Mouse (Mus musculus) layer of hippocampus, postnatal 10 days (tissue): ENCODE results near the gene Ddx23. TPM values are rescaled to one million over a fixed set of nuclear protein-coding genes. Genes with fewer than 3 reads are reported as not detected.

Experiments used
- DNase-seq, 2 experiments: peaks; one replicate each; pipeline ENCODE4 v3.0.0; 2021; ENCODE audit warnings: low spot score in 2 of 2
- total RNA-seq, 2 experiments: library from RNA; stranded (reverse); gene quantifications; 2 replicates each; pipeline ENCODE4 v1.2.3; 2021

The Ddx23 gene
- total RNA-seq, 2 experiments from 2014 or later: 78.3 to 81.4 TPM

- peak; percentile 33 to 37 for DNase-seq
Measured at GRCm38 (mm10) chr15:98608784-98609250, 53.9 kb downstream of the Ddx23 start.

GRCm38 (mm10) chr15:98608058-98608783 lies 54.5 kb downstream of the Ddx23 start:
- DNase-seq: no peak

- no peak for DNase-seq
Measured at GRCm38 (mm10) chr15:98607557-98607956, 55.1 kb downstream of the Ddx23 start.

DNA sequence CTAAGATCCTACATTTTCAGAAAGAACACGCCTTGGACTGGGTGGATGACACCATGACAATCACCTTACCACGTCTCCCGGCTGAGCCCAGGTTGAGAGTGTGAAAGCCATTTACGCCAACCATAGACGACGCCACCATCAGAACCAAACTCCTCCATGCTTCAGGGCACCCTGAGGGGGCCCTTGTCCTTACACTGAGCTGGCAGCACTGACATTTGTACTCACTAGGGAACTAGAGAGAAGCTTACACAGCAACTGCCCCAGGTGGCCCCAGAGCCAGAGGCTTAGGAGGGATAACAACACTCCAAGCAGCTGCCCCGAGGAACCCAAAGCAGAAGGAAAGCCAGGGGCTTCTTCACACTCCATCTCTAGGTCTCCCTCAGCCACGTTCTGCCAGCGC lies 56.0 kb downstream of the Ddx23 start:
- no peak for DNase-seq

- DNase-seq: no peak
Measured at GRCm38 (mm10) chr15:98606051-98606536, 56.6 kb downstream of the Ddx23 start.

DNA sequence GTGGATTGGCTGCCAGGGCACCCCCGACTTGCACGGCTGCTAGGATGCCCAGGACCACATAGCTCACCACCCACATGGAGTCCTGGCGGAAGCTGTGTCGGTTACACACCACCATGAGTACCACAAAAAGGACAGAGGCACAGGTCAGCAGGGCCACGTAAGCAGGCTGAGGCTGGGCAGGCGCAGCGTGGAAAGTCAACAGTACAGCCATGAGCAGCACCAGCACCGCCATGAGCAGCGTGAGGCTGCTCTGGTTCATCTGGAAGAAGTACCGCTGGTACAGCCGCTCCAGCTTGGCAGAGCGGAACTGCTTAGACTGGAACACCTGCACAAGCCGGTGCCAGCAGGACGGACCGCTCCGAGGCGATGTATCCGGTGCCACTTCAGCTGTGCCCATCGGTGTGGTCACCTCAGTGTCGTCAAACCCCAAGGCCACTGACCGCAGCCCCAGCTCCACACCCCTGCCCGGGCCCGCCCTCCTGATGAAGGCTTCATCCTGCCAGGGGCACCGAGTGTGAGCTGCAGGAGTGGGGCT lies 58.6 kb downstream of the Ddx23 start:
- DNase-seq: no peak

GRCm38 (mm10) chr15:98602921-98603458 lies 59.7 kb downstream of the Ddx23 start:
- no peak for DNase-seq

DNA sequence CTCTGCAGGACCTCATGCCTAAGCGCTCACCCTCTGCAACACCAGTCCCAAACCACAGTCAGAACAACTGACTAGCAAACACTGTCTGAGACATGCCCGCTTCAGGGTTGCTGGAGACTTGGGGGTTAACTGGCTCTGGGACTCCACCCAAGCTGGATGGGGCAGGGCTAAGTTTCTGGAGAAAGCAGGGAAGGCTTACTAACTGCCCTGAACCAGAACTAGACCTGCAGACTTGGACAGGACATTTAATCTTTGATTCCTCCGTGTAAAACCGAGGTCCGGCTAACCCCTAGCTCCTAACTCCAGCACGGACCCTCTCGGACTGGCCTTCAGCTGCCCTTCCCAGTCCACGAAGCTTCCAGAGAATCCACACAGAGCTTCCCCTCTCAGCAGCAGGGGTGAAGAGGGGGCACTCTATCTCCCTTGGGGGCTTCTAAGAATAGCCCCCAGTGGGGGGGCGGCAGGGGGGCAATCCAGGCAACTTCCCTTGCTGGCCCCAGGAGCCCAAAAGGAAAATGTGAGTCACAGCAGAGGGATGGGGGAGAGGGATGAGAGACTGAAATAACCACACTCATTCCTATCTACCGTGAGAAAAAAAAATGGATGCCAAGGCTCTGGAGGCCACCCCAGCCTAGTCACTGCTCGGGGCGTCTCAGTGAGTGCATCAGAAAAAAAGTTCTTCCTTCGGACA lies 60.4 kb downstream of the Ddx23 start:
- no peak for DNase-seq

GRCm38 (mm10) chr15:98601832-98602190 lies 60.9 kb downstream of the Ddx23 start:
- no peak for DNase-seq

- DNase-seq: no peak
Measured at GRCm38 (mm10) chr15:98600036-98600709, 62.5 kb downstream of the Ddx23 start.

GRCm38 (mm10) chr15:98596609-98597008 lies 66.1 kb downstream of the Ddx23 start:
- DNase-seq: no peak

Other genes with a start within 250 kb of the Ddx23 start
- gene Olfr282, start 231.7 kb downstream of the Ddx23 start, total RNA-seq: not detected
- not detected for gene Olfr281, start 210.3 kb downstream of the Ddx23 start, total RNA-seq
- gene OR5BS1P, start 193.0 kb downstream of the Ddx23 start, total RNA-seq: not detected
- not detected for gene Lalba, start 180.2 kb downstream of the Ddx23 start, total RNA-seq
- gene Olfr279, start 170.5 kb downstream of the Ddx23 start, total RNA-seq: not detected
- gene Kansl2, start 128.6 kb downstream of the Ddx23 start, total RNA-seq: 10 to 100 TPM; 71.9 to 73.2 TPM
- 10 to 100 TPM; 36.0 to 51.6 TPM for gene Ccnt1, start 92.0 kb downstream of the Ddx23 start, total RNA-seq
- gene 4930415O20Rik, start 91.9 kb downstream of the Ddx23 start, total RNA-seq: not detected
- 10 to 100 TPM; 41.4 to 44.6 TPM for gene Adcy6, start 52.8 kb downstream of the Ddx23 start, total RNA-seq
- 100 to 1,000 TPM; 139 to 147 TPM for gene Cacnb3, start 32.1 kb downstream of the Ddx23 start, total RNA-seq
- gene Rnd1, start 14.6 kb upstream of the Ddx23 start, total RNA-seq: 10 to 100 TPM; 31.2 to 34.3 TPM
- gene Ccdc65, start 45.3 kb upstream of the Ddx23 start, total RNA-seq: 10 to 100 TPM in 1 of 2 experiments, 1 to 10 TPM in 1; 9.7 to 14.2 TPM
- 1 to 10 TPM; 2.2 to 2.6 TPM for gene Fkbp11, start 65.3 kb upstream of the Ddx23 start, total RNA-seq
- gene Arf3, start 100.3 kb upstream of the Ddx23 start, total RNA-seq: 100 to 1,000 TPM; 636 TPM
- gene Wnt10b, start 115.3 kb upstream of the Ddx23 start, total RNA-seq: under 1 TPM; 0.25 to 0.37 TPM
- not detected for gene Wnt1, start 127.0 kb upstream of the Ddx23 start, total RNA-seq
- 100 to 1,000 TPM; 401 to 403 TPM for gene Ddn, start 146.6 kb upstream of the Ddx23 start, total RNA-seq
- 10 to 100 TPM; 39.3 to 41.0 TPM for gene Prkag1, start 168.6 kb upstream of the Ddx23 start, total RNA-seq
- gene Kmt2d, start 208.3 kb upstream of the Ddx23 start, total RNA-seq: 10 to 100 TPM; 71.4 to 77.3 TPM
- 10 to 100 TPM in 1 of 2 experiments, 1 to 10 TPM in 1; 8.8 to 13.0 TPM for gene Rhebl1, start 231.6 kb upstream of the Ddx23 start, total RNA-seq
- under 1 TPM; 0.36 to 0.57 TPM for gene Dhh, start 235.6 kb upstream of the Ddx23 start, total RNA-seq